7 mouse cellular contexts compared by ENCODE assay signal in the genomic region with DNA sequence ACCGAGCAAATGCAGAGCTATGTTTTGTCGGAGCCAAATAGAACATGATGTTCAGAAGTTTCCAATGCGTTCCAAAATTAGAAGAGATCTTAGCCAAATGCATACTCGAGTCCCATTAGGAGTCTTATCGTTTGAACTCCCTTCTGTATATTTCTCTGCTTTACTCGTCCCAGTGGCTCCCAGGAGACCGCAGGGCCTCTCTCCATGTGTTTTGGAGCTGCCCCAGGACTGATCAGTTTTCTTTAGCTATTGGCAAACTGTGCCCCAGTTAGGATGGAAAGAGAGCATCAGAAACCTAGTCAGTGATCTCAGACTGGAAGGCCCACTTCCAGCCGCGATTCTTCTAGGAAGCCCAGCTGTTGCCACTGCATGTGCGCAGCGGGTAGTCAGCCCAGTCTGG.
A peak's percentile ranks its signal among the peaks of the same experiment; 100 is the strongest.
DNase-seq lines count a peak whose midpoint lies in the region; ATAC-seq lines count a peak whose summit lies in the region.

No protein-coding gene starts in this region.

- H3K4me2 ChIP-seq in limb, embryonic 12.5 days, result no peak overlapping the region
- no peak overlapping the region for H3K4me2 ChIP-seq in stomach, embryonic 14.5 days (replicated peaks; ENCODE audit: low read depth, low read length)

- H3K27me3 ChIP-seq in limb, embryonic 12.5 days, result no peaks in the 10 kb centered on the region
- H3K27me3 ChIP-seq in limb, embryonic 10.5 days (ENCODE audit: low read depth, poor library complexity, severe bottlenecking), result no peaks in the 10 kb centered on the region
- H3K27me3 ChIP-seq in stomach, embryonic 14.5 days (ENCODE audit: control insufficient read depth, insufficient read depth, low read length), result no peaks in the 10 kb centered on the region

- ATAC-seq in limb, embryonic 12.5 days (ENCODE audit: insufficient number of reproducible peaks, insufficient read depth, low FRiP score, low TSS enrichment, low read depth), result no peak
- no peak for ATAC-seq in stomach, embryonic 14.5 days (ENCODE audit: insufficient number of reproducible peaks, insufficient read depth, low FRiP score, low read depth)

- no peak for DNase-seq in limb, embryonic 10.5 days (ENCODE audit: low spot score)
- DNase-seq in gastrocnemius, postnatal 14 days, result peak; percentile 65
- DNase-seq in heart, postnatal 25 days (ENCODE audit: low spot score), result peak; percentile 48
- DNase-seq in thymus, postnatal 10 days (ENCODE audit: low spot score in 2 of 2), result no peak
- no peak for DNase-seq in adrenal gland, adult 2 months

- no peak overlapping the region for H3K4me3 ChIP-seq in limb, embryonic 12.5 days (replicated peaks)
- no peak overlapping the region for H3K4me3 ChIP-seq in limb, embryonic 10.5 days
- H3K4me3 ChIP-seq in stomach, embryonic 14.5 days (ENCODE audit: low read depth, low read length), result no peak overlapping the region

- intact Hi-C loops in gastrocnemius, postnatal 14 days (cut with DNase I; ENCODE audit: low total_unique reads), result no loop called here
- intact Hi-C loops in heart, postnatal 25 days (cut with DNase I), result no loop called here

- H3K9ac ChIP-seq in limb, embryonic 12.5 days (replicated peaks), result no peak overlapping the region
- no peak overlapping the region for H3K9ac ChIP-seq in stomach, embryonic 14.5 days (replicated peaks; ENCODE audit: low read depth, low read length)

- no peaks in the 10 kb centered on the region for H3K36me3 ChIP-seq in limb, embryonic 12.5 days
- H3K36me3 ChIP-seq in limb, embryonic 10.5 days, result no peaks in the 10 kb centered on the region
- H3K36me3 ChIP-seq in stomach, embryonic 14.5 days (ENCODE audit: control insufficient read depth, insufficient read depth, low read length), result no peaks in the 10 kb centered on the region

- 0 out of 2 replicates have a peak overlapping the region, but pooled peaks have one; percentile 42 for H3K27ac ChIP-seq in limb, embryonic 12.5 days
- H3K27ac ChIP-seq in limb, embryonic 10.5 days, result no peak overlapping the region
- H3K27ac ChIP-seq in stomach, embryonic 14.5 days (ENCODE audit: low read length), result peak overlapping the region; percentile 16; the same call in 1 of the 2 replicates

- H3K4me1 ChIP-seq in limb, embryonic 12.5 days (replicated peaks), result peaks cover 10% of the 10 kb centered on the region
- peaks cover 3% of the 10 kb centered on the region; the same call in 1 of the 2 replicates for H3K4me1 ChIP-seq in limb, embryonic 10.5 days
- H3K4me1 ChIP-seq in stomach, embryonic 14.5 days (ENCODE audit: control insufficient read depth, insufficient read depth, low read length), result peaks cover 7% of the 10 kb centered on the region; the same call in 1 of the 2 replicates

- 87% methylated on average over 11 of the region's 11 CpGs for WGBS in limb, embryonic 12.5 days
- 88% methylated on average over 11 of the region's 11 CpGs for WGBS in limb, embryonic 10.5 days
- WGBS in stomach, embryonic 14.5 days, result 67% methylated on average over 11 of the region's 11 CpGs

- no peaks in the 10 kb centered on the region for H3K9me3 ChIP-seq in limb, embryonic 12.5 days
- no peaks in the 10 kb centered on the region for H3K9me3 ChIP-seq in limb, embryonic 10.5 days (replicated peaks)
- no peaks in the 10 kb centered on the region for H3K9me3 ChIP-seq in stomach, embryonic 14.5 days (ENCODE audit: control insufficient read depth, low read depth, low read length)

Comparison
In these comparisons a context has a peak if more than half of its experiments do, and no peak if none do; other contexts are left out.
1. DNase-seq: peak in gastrocnemius, postnatal 14 days (single experiment) and heart, postnatal 25 days (single experiment); none in limb, embryonic 10.5 days (single experiment), thymus, postnatal 10 days (0 of 2) and adrenal gland, adult 2 months (single experiment).